In genomic region chr9:44266478-44267226, GRCm38 (mm10) we compare ENCODE assay signal across 8 mouse cellular contexts. TPM values are rescaled to one million over a fixed set of nuclear protein-coding genes. Genes with fewer than 3 reads are reported as not detected.
DNase-seq lines count a peak whose midpoint lies in the region; ATAC-seq and TF ChIP-seq lines count a peak whose summit lies in the region.
"Had no signal": no experiment of that assay in that cellular context is flagged by ENCODE, and none has a peak within 500 bp of the region (broad histone marks: within the 10 kb centered on the region; RNA-seq: fewer than 3 reads in every experiment).

No protein-coding gene starts in this region.

- intact Hi-C loops in left cerebral cortex, postnatal 4 days (cut with DNase I) = no loop called here
- intact Hi-C loops in gastrocnemius, postnatal 14 days (cut with DNase I; ENCODE audit: low total_unique reads) = no loop called here

- peak overlapping the region; percentile 56 for H3K4me3 ChIP-seq in embryonic facial prominence, embryonic 13.5 days
- H3K4me3 ChIP-seq in hindbrain, embryonic 16.5 days (ENCODE audit: low read length) = no peak overlapping the region
- no peak overlapping the region for H3K4me3 ChIP-seq in midbrain, postnatal 0 days (ENCODE audit: low read depth, low read length)

- peaks cover 10% of the 10 kb centered on the region for H3K36me3 ChIP-seq in embryonic facial prominence, embryonic 13.5 days
- H3K36me3 ChIP-seq in hindbrain, embryonic 16.5 days (ENCODE audit: control insufficient read depth, insufficient read depth, low read length) = no peaks in the 10 kb centered on the region
- no peaks in the 10 kb centered on the region for H3K36me3 ChIP-seq in midbrain, postnatal 0 days (ENCODE audit: insufficient read depth, low read length)

- peak overlapping the region; percentile 84 for H3K27ac ChIP-seq in embryonic facial prominence, embryonic 13.5 days
- H3K27ac ChIP-seq in hindbrain, embryonic 16.5 days (ENCODE audit: low read depth, low read length) = peak overlapping the region; percentile 12; the same call in 1 of the 2 replicates
- H3K27ac ChIP-seq in midbrain, postnatal 0 days (ENCODE audit: low read depth, low read length) = peak overlapping the region; percentile 59; the same call in 1 of the 2 replicates

- peak; percentile 35 to 49 for DNase-seq in left cerebral cortex, adult 18-20 months (ENCODE audit: low spot score in 2 of 2)
- DNase-seq in left cerebral cortex, postnatal 4 days = no peak
- DNase-seq in midbrain, postnatal 0 days (ENCODE audit: low spot score) = no peak
- no peak for DNase-seq in embryo, embryonic 10 days (ENCODE audit: low spot score)
- no peak for DNase-seq in gastrocnemius, postnatal 14 days

- 70% methylated on average over 8 of the region's 8 CpGs for WGBS in embryonic facial prominence, embryonic 13.5 days
- WGBS in hindbrain, embryonic 16.5 days = 50% methylated on average over 8 of the region's 8 CpGs
- WGBS in midbrain, postnatal 0 days = 23% methylated on average over 8 of the region's 8 CpGs

- no peak for TF ChIP-seq CTCF in midbrain, postnatal 0 days (IDR thresholded peaks at IDR 0.05)

- H3K27me3 ChIP-seq in embryonic facial prominence, embryonic 13.5 days = no peaks in the 10 kb centered on the region
- no peaks in the 10 kb centered on the region for H3K27me3 ChIP-seq in hindbrain, embryonic 16.5 days (replicated peaks; ENCODE audit: control insufficient read depth, insufficient read depth, low read length)
- no peaks in the 10 kb centered on the region for H3K27me3 ChIP-seq in midbrain, postnatal 0 days (ENCODE audit: insufficient read depth, low read length)

- no peak for ATAC-seq in embryonic facial prominence, embryonic 13.5 days (ENCODE audit: insufficient number of reproducible peaks, insufficient read depth, low FRiP score, low TSS enrichment, low read depth)
- no peak for ATAC-seq in hindbrain, embryonic 16.5 days
- 0 out of 2 replicates have a peak, but pooled peaks have one; percentile 27 for ATAC-seq in midbrain, postnatal 0 days (ENCODE audit: low FRiP score)

- H3K4me2 ChIP-seq in embryonic facial prominence, embryonic 13.5 days = peak overlapping the region; percentile 87
- no peak overlapping the region for H3K4me2 ChIP-seq in hindbrain, embryonic 16.5 days (ENCODE audit: low read length)
- no peak overlapping the region for H3K4me2 ChIP-seq in midbrain, postnatal 0 days (ENCODE audit: low read depth, low read length, poor library complexity, severe bottlenecking)

- H3K4me1 ChIP-seq in embryonic facial prominence, embryonic 13.5 days = peaks cover 15% of the 10 kb centered on the region
- peaks cover 13% of the 10 kb centered on the region for H3K4me1 ChIP-seq in hindbrain, embryonic 16.5 days (ENCODE audit: control insufficient read depth, insufficient read depth, low read depth, low read length)
- H3K4me1 ChIP-seq in midbrain, postnatal 0 days (ENCODE audit: insufficient read depth, low read length) = peaks cover 12% of the 10 kb centered on the region

- H3K9me3 ChIP-seq in embryonic facial prominence, embryonic 13.5 days = no peaks in the 10 kb centered on the region
- no peaks in the 10 kb centered on the region for H3K9me3 ChIP-seq in hindbrain, embryonic 16.5 days (ENCODE audit: control insufficient read depth, low read length)
- H3K9me3 ChIP-seq in midbrain, postnatal 0 days (ENCODE audit: low read length) = no peaks in the 10 kb centered on the region

- peak overlapping the region; percentile 93 for H3K9ac ChIP-seq in embryonic facial prominence, embryonic 13.5 days
- peak overlapping the region; percentile 43 for H3K9ac ChIP-seq in hindbrain, embryonic 16.5 days (ENCODE audit: low read depth, low read length)
- H3K9ac ChIP-seq in midbrain, postnatal 0 days (replicated peaks; ENCODE audit: low read length, poor library complexity, severe bottlenecking) = no peak overlapping the region; the same call in 1 of the 2 replicates

RNA-seq across cellular contexts. Expression of gene Nlrx1, which starts 1.7 kb away (rescaled TPM):
- 10 to 100 TPM in 1 of 2 experiments, 1 to 10 TPM in 1; 9.0 to 10.4 TPM for total RNA-seq in left cerebral cortex, adult 18-20 months (2021)
- 1 to 10 TPM; 8.3 to 8.8 TPM for total RNA-seq in left cerebral cortex, postnatal 4 days (2021)
- polyA plus RNA-seq in embryonic facial prominence, embryonic 13.5 days (2015; fragmentation: Nextera tagmentation; extraction: Ambion mirVana) = 8.2 and 9.8 TPM in 2 replicates
- 4.7 and 5.4 TPM in 2 replicates for polyA plus RNA-seq in hindbrain, embryonic 16.5 days (2015; fragmentation: Nextera tagmentation; extraction: Ambion mirVana)
- total RNA-seq in midbrain, postnatal 0 days (2014; rRNA removed) = 4.2 and 6.2 TPM in 2 replicates
- 6.0 and 6.9 TPM in 2 replicates for polyA plus RNA-seq in midbrain, postnatal 0 days (2015; fragmentation: Nextera tagmentation; extraction: Ambion mirVana)
- total RNA-seq in gastrocnemius, postnatal 14 days (2021) = 10 to 100 TPM; 26.0 to 26.2 TPM

RNA-seq across cellular contexts. Expression of gene Pdzd3, which starts 15.4 kb away (rescaled TPM):
- under 1 TPM; 0.75 to 0.81 TPM for total RNA-seq in left cerebral cortex, adult 18-20 months (2021)
- total RNA-seq in left cerebral cortex, postnatal 4 days (2021) = under 1 TPM; 0.40 to 0.72 TPM
- 0.37 TPM in 1 of 2 replicates, not detected in the other for polyA plus RNA-seq in embryonic facial prominence, embryonic 13.5 days (2015; fragmentation: Nextera tagmentation; extraction: Ambion mirVana)
- polyA plus RNA-seq in hindbrain, embryonic 16.5 days (2015; fragmentation: Nextera tagmentation; extraction: Ambion mirVana) = 0.38 and 0.40 TPM in 2 replicates
- total RNA-seq in midbrain, postnatal 0 days (2014; rRNA removed) = 0.27 TPM in 1 of 2 replicates, not detected in the other
- polyA plus RNA-seq in midbrain, postnatal 0 days (2015; fragmentation: Nextera tagmentation; extraction: Ambion mirVana) = 0.58 and 0.63 TPM in 2 replicates
- total RNA-seq in gastrocnemius, postnatal 14 days (2021) = under 1 TPM; 0.86 to 0.98 TPM

RNA-seq across cellular contexts. Expression of gene Abcg4, which starts 21.8 kb away (rescaled TPM):
- 10 to 100 TPM; 56.0 to 63.2 TPM for total RNA-seq in left cerebral cortex, adult 18-20 months (2021)
- 10 to 100 TPM; 64.0 to 71.1 TPM for total RNA-seq in left cerebral cortex, postnatal 4 days (2021)
- polyA plus RNA-seq in embryonic facial prominence, embryonic 13.5 days (2015; fragmentation: Nextera tagmentation; extraction: Ambion mirVana) = 6.1 and 6.5 TPM in 2 replicates
- polyA plus RNA-seq in hindbrain, embryonic 16.5 days (2015; fragmentation: Nextera tagmentation; extraction: Ambion mirVana) = 33.7 and 36.2 TPM in 2 replicates
- 60.0 and 65.8 TPM in 2 replicates for total RNA-seq in midbrain, postnatal 0 days (2014; rRNA removed)
- polyA plus RNA-seq in midbrain, postnatal 0 days (2015; fragmentation: Nextera tagmentation; extraction: Ambion mirVana) = 27.9 and 28.2 TPM in 2 replicates
- total RNA-seq in gastrocnemius, postnatal 14 days (2021) = under 1 TPM; 0.58 to 0.94 TPM

RNA-seq across cellular contexts. Expression of gene Ccdc153, which starts 26.2 kb away (rescaled TPM):
- 1 to 10 TPM in 1 of 2 experiments, not detected in 1; 1.8 TPM for total RNA-seq in left cerebral cortex, adult 18-20 months (2021)
- 1 to 10 TPM; 3.5 to 4.6 TPM for total RNA-seq in left cerebral cortex, postnatal 4 days (2021)
- polyA plus RNA-seq in embryonic facial prominence, embryonic 13.5 days (2015; fragmentation: Nextera tagmentation; extraction: Ambion mirVana) = not detected in 2 replicates
- polyA plus RNA-seq in hindbrain, embryonic 16.5 days (2015; fragmentation: Nextera tagmentation; extraction: Ambion mirVana) = not detected in 2 replicates
- 3.0 and 6.1 TPM in 2 replicates for total RNA-seq in midbrain, postnatal 0 days (2014; rRNA removed)
- polyA plus RNA-seq in midbrain, postnatal 0 days (2015; fragmentation: Nextera tagmentation; extraction: Ambion mirVana) = 2.7 TPM in 2 replicates
- total RNA-seq in gastrocnemius, postnatal 14 days (2021) = not detected
- polyA plus RNA-seq: large intestine, adult 2 months had no signal

RNA-seq across cellular contexts. Expression of gene Cbl, which starts 32.8 kb away (rescaled TPM):
- total RNA-seq in left cerebral cortex, adult 18-20 months (2021) = 10 to 100 TPM; 51.1 to 56.3 TPM
- total RNA-seq in left cerebral cortex, postnatal 4 days (2021) = 10 to 100 TPM; 58.4 to 62.4 TPM
- polyA plus RNA-seq in embryonic facial prominence, embryonic 13.5 days (2015; fragmentation: Nextera tagmentation; extraction: Ambion mirVana) = 17.3 and 19.5 TPM in 2 replicates
- polyA plus RNA-seq in hindbrain, embryonic 16.5 days (2015; fragmentation: Nextera tagmentation; extraction: Ambion mirVana) = 17.4 and 20.3 TPM in 2 replicates
- total RNA-seq in midbrain, postnatal 0 days (2014; rRNA removed) = 32.1 and 43.9 TPM in 2 replicates
- 14.7 and 17.3 TPM in 2 replicates for polyA plus RNA-seq in midbrain, postnatal 0 days (2015; fragmentation: Nextera tagmentation; extraction: Ambion mirVana)
- 10 to 100 TPM; 12.1 to 12.8 TPM for total RNA-seq in gastrocnemius, postnatal 14 days (2021)

Comparison
In these comparisons a context has a peak if more than half of its experiments do, and no peak if none do; other contexts are left out.
1. DNase-seq: peak in left cerebral cortex, adult 18-20 months (2 of 2); none in left cerebral cortex, postnatal 4 days (single experiment), midbrain, postnatal 0 days (single experiment), embryo, embryonic 10 days (single experiment) and gastrocnemius, postnatal 14 days (single experiment).
2. H3K27ac ChIP-seq: peak in every context shown above with its lines; median percentile 84 in embryonic facial prominence, embryonic 13.5 days; 59 in midbrain, postnatal 0 days; 12 in hindbrain, embryonic 16.5 days.
3. RNA of gene Abcg4, which starts 21.8 kb away (total RNA-seq): 64.0 to 71.1 TPM in left cerebral cortex, postnatal 4 days, 56.0 to 63.2 TPM in left cerebral cortex, adult 18-20 months and 60.0 to 65.8 TPM in midbrain, postnatal 0 days; 0.58 to 0.94 TPM in gastrocnemius, postnatal 14 days; every median in the first group is over 10 times any median in the second.